Mouse (Mus musculus): ENCODE results near the gene Cdk14. TPM values are rescaled to one million over a fixed set of nuclear protein-coding genes. Genes with fewer than 3 reads are reported as not detected.
A peak's percentile ranks its signal among the peaks of the same experiment; 100 is the strongest.

Cdk14 gene
- total RNA-seq, 2 experiments from 2014 or later = 2.5 TPM; not detected in 1

- ATAC-seq (replicated peaks; ENCODE audit: low FRiP score, poor library complexity, severe bottlenecking) = no peak
These were observed 208.4 kb downstream of the Cdk14 start for GRCm38 (mm10) chr5:5211780-5212135.

- 0 out of 2 replicates have a peak, but pooled peaks have one; percentile 54 for ATAC-seq (replicated peaks; ENCODE audit: low FRiP score, poor library complexity, severe bottlenecking)
These were observed 208.9 kb downstream of the Cdk14 start for GRCm38 (mm10) chr5:5211034-5211779.

GRCm38 (mm10) chr5:5208016-5208415 is 212.1 kb downstream of the Cdk14 start:
- ATAC-seq (replicated peaks; ENCODE audit: low FRiP score, poor library complexity, severe bottlenecking) = no peak

GRCm38 (mm10) chr5:5206012-5206411 is 214.1 kb downstream of the Cdk14 start:
- no peak for ATAC-seq (replicated peaks; ENCODE audit: low FRiP score, poor library complexity, severe bottlenecking)

- ATAC-seq (replicated peaks; ENCODE audit: low FRiP score, poor library complexity, severe bottlenecking) = no peak
These were observed 225.4 kb downstream of the Cdk14 start for GRCm38 (mm10) chr5:5194562-5195221.

- peak; percentile 64 for ATAC-seq (replicated peaks; ENCODE audit: low FRiP score, poor library complexity, severe bottlenecking)
These were observed 230.5 kb downstream of the Cdk14 start for GRCm38 (mm10) chr5:5189590-5189989.

GRCm38 (mm10) chr5:5185987-5186742 is 233.9 kb downstream of the Cdk14 start:
- peak; percentile 83 for ATAC-seq (replicated peaks; ENCODE audit: low FRiP score, poor library complexity, severe bottlenecking)

- ATAC-seq (replicated peaks; ENCODE audit: low FRiP score, poor library complexity, severe bottlenecking) = no peak
These were observed 234.6 kb downstream of the Cdk14 start for GRCm38 (mm10) chr5:5185521-5185920.

GRCm38 (mm10) chr5:5180711-5181110 is 239.4 kb downstream of the Cdk14 start:
- ATAC-seq (replicated peaks; ENCODE audit: low FRiP score, poor library complexity, severe bottlenecking) = no peak

- no peak for ATAC-seq (replicated peaks; ENCODE audit: low FRiP score, poor library complexity, severe bottlenecking)
These were observed 239.8 kb downstream of the Cdk14 start for GRCm38 (mm10) chr5:5180311-5180710.

- no peak for ATAC-seq (replicated peaks; ENCODE audit: low FRiP score, poor library complexity, severe bottlenecking)
These were observed 244.1 kb downstream of the Cdk14 start for GRCm38 (mm10) chr5:5176052-5176451.

- no peak for ATAC-seq (replicated peaks; ENCODE audit: low FRiP score, poor library complexity, severe bottlenecking)
These were observed 244.5 kb downstream of the Cdk14 start for GRCm38 (mm10) chr5:5175611-5176010.

- no peak for ATAC-seq (replicated peaks; ENCODE audit: low FRiP score, poor library complexity, severe bottlenecking)
These were observed 245.0 kb downstream of the Cdk14 start for GRCm38 (mm10) chr5:5175090-5175489.

- no peak for ATAC-seq (replicated peaks; ENCODE audit: low FRiP score, poor library complexity, severe bottlenecking)
These were observed 254.0 kb downstream of the Cdk14 start for GRCm38 (mm10) chr5:5166086-5166485.

- ATAC-seq (replicated peaks; ENCODE audit: low FRiP score, poor library complexity, severe bottlenecking) = no peak
These were observed 255.8 kb downstream of the Cdk14 start for GRCm38 (mm10) chr5:5164326-5164725.

- ATAC-seq (replicated peaks; ENCODE audit: low FRiP score, poor library complexity, severe bottlenecking) = no peak
These were observed 256.3 kb downstream of the Cdk14 start for GRCm38 (mm10) chr5:5163823-5164222.

GRCm38 (mm10) chr5:5159521-5159920 is 260.6 kb downstream of the Cdk14 start:
- ATAC-seq (replicated peaks; ENCODE audit: low FRiP score, poor library complexity, severe bottlenecking) = no peak

GRCm38 (mm10) chr5:5139855-5140254 is 280.3 kb downstream of the Cdk14 start:
- ATAC-seq (replicated peaks; ENCODE audit: low FRiP score, poor library complexity, severe bottlenecking) = no peak

GRCm38 (mm10) chr5:5134905-5135511 is 285.1 kb downstream of the Cdk14 start:
- ATAC-seq (replicated peaks; ENCODE audit: low FRiP score, poor library complexity, severe bottlenecking) = no peak

- no peak for ATAC-seq (replicated peaks; ENCODE audit: low FRiP score, poor library complexity, severe bottlenecking)
These were observed 285.8 kb downstream of the Cdk14 start for GRCm38 (mm10) chr5:5134143-5134904.

Measured in erythroid progenitor cell, adult 5-6 weeks (primary cell).